Mouse (Mus musculus) liver, adult 2 months (tissue): Measurements from ENCODE around the gene Capn15.

Experiments used
- CTCF ChIP-seq: fragments of 200-500 bp; IDR thresholded peaks from 2 replicates; pipeline ENCODE4 v1.5.1; 2011; ENCODE audit warnings: low read depth, low read length, control low read depth
- POLR2A ChIP-seq: fragments of 200-500 bp; IDR thresholded peaks from 2 replicates; pipeline ENCODE4 v1.6.1; 2011; ENCODE audit warnings: low read length, control low read depth; ENCODE audit not compliant: insufficient read depth; ENCODE audit errors: extremely low read depth

DNA sequence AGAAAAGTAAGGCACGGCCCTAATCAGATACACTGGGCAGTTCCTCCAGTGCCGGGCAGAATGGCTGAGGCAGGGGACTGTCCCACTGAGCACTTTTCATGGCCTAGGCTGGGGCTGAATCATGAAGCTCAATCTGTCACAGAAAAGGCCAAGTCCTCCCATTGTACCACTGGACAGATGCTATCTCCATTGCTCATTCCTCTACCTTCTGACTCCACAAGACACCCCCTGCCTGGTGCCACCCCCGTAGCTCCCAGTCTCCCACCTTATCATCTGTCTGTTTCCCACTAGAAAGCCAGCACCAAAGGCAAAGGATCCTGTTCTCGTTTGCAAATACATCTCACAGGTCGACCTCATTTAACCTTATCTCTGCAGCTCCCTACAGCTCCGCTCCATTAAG, 46.4 kb upstream of the Capn15 start:
- TF ChIP-seq CTCF (no peak), POLR2A (no peak)
